Mouse (Mus musculus) heart, postnatal 0 days (tissue): ENCODE data around the gene Pdzd7. TPM values are rescaled to one million over a fixed set of nuclear protein-coding genes. Genes with fewer than 3 reads are reported as not detected.

Source experiments
- ATAC-seq: fragments of 200-750 bp; cut with Nextera tagmentation; 2 replicates; pipeline ENCODE4 v1.8.0; 2017; ENCODE audit warnings: low read depth, moderate number of reproducible peaks, moderate library complexity; ENCODE audit not compliant: insufficient read depth
- DNase-seq: peaks from one replicate; pipeline ENCODE4 v3.0.0-alpha.2; 2016; ENCODE audit warnings: low spot score
- H3K27ac ChIP-seq: fragments of 300-500 bp; sonication (generic); 2 replicates; pipeline ENCODE4 v1.5.1; 2014; ENCODE audit warnings: low read depth, mild to moderate bottlenecking
- H3K27me3 ChIP-seq: fragments of 300-500 bp; sonication (generic); 2 replicates; pipeline ENCODE4 v1.6.1; 2014; ENCODE audit warnings: low read length, mixed read lengths; ENCODE audit not compliant: control insufficient read depth, insufficient read depth
- H3K36me3 ChIP-seq: fragments of 300-500 bp; sonication (generic); replicated peaks from 2 replicates; pipeline ENCODE4 v1.6.1; 2014; ENCODE audit warnings: low read length, mixed read lengths; ENCODE audit not compliant: control insufficient read depth, insufficient read depth
- H3K4me1 ChIP-seq: fragments of 300-500 bp; sonication (generic); 2 replicates; pipeline ENCODE4 v1.6.1; 2014; ENCODE audit warnings: antibody characterized with exemption; ENCODE audit not compliant: control insufficient read depth, insufficient read depth
- H3K4me2 ChIP-seq: fragments of 300-500 bp; sonication (generic); 2 replicates; pipeline ENCODE4 v1.6.1; 2014; ENCODE audit warnings: low read depth, mild to moderate bottlenecking, low read length, moderate library complexity
- H3K4me3 ChIP-seq: fragments of 300-500 bp; sonication (generic); 2 replicates; pipeline ENCODE4 v1.5.1; 2014; ENCODE audit warnings: low read depth, low read length
- H3K9ac ChIP-seq: fragments of 300-500 bp; sonication (generic); replicated peaks from 2 replicates; pipeline ENCODE4 v1.6.1; 2014; ENCODE audit warnings: low read depth, low read length, mixed read lengths
- H3K9me3 ChIP-seq: fragments of 300-500 bp; sonication (generic); replicated peaks from 2 replicates; pipeline ENCODE4 v1.6.1; 2016; ENCODE audit warnings: low read length; ENCODE audit not compliant: control insufficient read depth
- CTCF ChIP-seq: IDR thresholded peaks from 2 replicates; pipeline ENCODE4 v1.5.1; 2016; ENCODE audit warnings: antibody characterized with exemption, control low read depth, low read depth
- EP300 ChIP-seq: IDR thresholded peaks from 2 replicates; pipeline ENCODE4 v1.6.1; 2016; ENCODE audit warnings: antibody characterized with exemption, low read depth
- WGBS: fragments of 180-500 bp; shearing (Covaris S2); extraction: QIAGEN DNeasy Blood & Tissue Kit; methylation state at CpG from one replicate; pipeline ENCODE4 v1.1.7; 2014; 5-methylcytosine and 5-hydroxymethylcytosine counted together
- polyA plus RNA-seq: library from polyadenylated mRNA; unstranded; fragments of >200 nt; fragmentation: Nextera tagmentation; extraction: Ambion mirVana; gene quantifications from 2 replicates; pipeline ENCODE4 v1.2.1, GENCODE M21; 2015
- total RNA-seq: library from RNA; depleted of rRNA; stranded (reverse); fragments of >200 nt; gene quantifications from 2 replicates; pipeline ENCODE4 v1.2.3, GENCODE M21; 2014; ENCODE audit warnings: low replicate concordance

Gene Pdzd7
- total and polyA plus RNA-seq, 2 experiments from 2014 or later: 0.10 to 0.65 TPM

DNA sequence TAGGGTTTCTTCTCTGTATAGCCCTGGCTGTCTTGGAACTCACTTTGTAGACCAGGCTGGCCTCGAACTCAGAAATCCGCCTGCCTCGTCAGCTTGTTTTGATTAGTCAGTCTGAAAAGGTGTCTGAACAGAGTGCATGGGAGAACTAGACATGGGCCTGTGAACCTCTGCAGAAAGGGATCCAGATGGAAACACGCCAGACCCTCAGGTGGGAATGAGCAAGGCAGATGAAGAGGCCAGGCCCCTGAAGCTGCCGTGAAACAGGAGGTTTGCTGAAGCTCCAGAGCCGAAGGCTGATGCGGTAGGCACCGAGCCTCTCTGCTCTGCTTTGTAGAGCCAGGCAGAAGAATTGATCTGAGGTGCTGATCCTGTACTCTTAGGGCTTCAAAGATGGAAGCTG, 33.3 kb downstream of the Pdzd7 start:
- Histone ChIP-seq H3K27me3 (no peaks in the 10 kb centered on the region), H3K27ac (no peak overlapping the region), H3K4me2 (no peak overlapping the region), H3K9me3 (no peaks in the 10 kb centered on the region), H3K4me1 (peaks cover 18% of the 10 kb centered on the region), H3K4me3 (no peak overlapping the region), H3K36me3 (peaks cover 29% of the 10 kb centered on the region), H3K9ac (no peak overlapping the region)
- no peak for ATAC-seq
- WGBS: 86% methylated on average over 8 of the region's 8 CpGs
- no peak for TF ChIP-seq CTCF
- TF ChIP-seq EP300: no peak
- DNase-seq: no peak

DNA sequence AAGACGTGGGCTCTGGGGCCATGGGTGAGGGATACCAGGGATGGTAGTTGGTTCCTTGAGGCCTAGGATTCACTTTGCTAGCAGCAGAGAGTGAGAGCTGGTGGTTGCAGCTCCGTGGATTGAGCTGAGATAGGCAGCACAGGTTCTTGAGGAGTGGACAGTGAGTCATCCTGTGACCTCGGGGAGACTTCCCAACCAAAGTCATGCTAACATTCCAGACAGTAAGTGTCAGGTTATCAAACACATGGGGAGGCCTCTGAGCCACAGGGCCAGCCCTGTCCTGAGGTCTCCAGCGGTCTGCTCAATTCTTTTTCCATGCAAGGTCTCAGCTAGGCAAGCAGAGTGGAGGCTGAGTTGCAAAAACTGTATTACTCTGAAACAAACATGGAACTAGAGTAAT, 34.9 kb downstream of the Pdzd7 start:
- no peak overlapping the region for H3K4me2 ChIP-seq
- peaks cover 21% of the 10 kb centered on the region for H3K4me1 ChIP-seq
- no peak overlapping the region for H3K27ac ChIP-seq
- WGBS: 74% methylated on average over 4 of the region's 4 CpGs
- DNase-seq (no peak), ATAC-seq (no peak)
- H3K36me3 ChIP-seq: peaks cover 29% of the 10 kb centered on the region
- no peak overlapping the region for H3K4me3 ChIP-seq
- H3K9me3 ChIP-seq: no peaks in the 10 kb centered on the region
- H3K9ac ChIP-seq: no peak overlapping the region
- TF ChIP-seq EP300: no peak
- no peak for TF ChIP-seq CTCF
- no peaks in the 10 kb centered on the region for H3K27me3 ChIP-seq

DNA sequence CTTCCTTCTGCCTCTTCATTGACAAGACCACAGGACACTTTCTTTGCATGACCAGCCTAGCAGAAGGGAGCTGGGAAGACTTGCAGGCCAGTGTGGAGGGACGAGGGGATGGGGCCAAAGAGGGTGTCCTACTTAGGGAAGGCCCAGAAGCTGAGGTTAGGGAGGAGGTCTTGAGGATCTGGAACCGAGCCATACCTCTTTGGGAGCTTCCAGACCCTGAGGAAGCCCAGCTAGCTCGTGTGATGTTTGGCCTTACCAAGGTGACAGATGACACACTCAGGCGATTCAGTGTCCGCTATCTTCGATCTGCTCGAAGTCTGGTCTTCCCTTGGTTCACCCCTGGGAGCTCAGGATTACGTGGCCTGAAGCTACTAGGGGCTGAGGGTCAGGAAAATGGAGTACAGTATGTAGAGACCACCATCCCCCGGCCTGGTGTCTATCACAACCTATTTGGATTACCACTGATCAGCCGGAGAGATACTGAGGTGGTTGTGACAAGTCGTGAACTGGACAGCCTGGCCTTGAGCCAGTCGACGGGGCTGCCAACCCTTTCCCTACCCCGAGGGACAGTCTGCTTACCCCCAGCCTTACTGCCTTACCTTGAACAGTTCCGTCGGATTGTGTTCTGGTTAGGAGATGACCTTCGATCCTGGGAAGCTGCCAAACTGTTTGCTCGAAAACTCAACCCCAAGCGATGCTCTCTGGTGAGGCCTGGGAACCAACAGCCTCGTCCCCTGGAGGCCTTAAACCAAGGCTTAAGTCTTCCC, 37.9 kb downstream of the Pdzd7 start:
- H3K36me3 ChIP-seq: peaks cover 44% of the 10 kb centered on the region
- ATAC-seq: no peak
- no peak for DNase-seq
- peak overlapping the region; percentile 86 for H3K27ac ChIP-seq
- TF ChIP-seq EP300 (no peak), CTCF (no peak)
- H3K27me3 ChIP-seq: no peaks in the 10 kb centered on the region
- peak overlapping the region; percentile 75; the same call in 1 of the 2 replicates for H3K9ac ChIP-seq
- peak overlapping the region; percentile 94 for H3K4me2 ChIP-seq
- peak overlapping the region; percentile 90 for H3K4me3 ChIP-seq
- H3K9me3 ChIP-seq: no peaks in the 10 kb centered on the region
- 59% methylated on average over 20 of the region's 20 CpGs for WGBS
- H3K4me1 ChIP-seq: peaks cover 20% of the 10 kb centered on the region

DNA sequence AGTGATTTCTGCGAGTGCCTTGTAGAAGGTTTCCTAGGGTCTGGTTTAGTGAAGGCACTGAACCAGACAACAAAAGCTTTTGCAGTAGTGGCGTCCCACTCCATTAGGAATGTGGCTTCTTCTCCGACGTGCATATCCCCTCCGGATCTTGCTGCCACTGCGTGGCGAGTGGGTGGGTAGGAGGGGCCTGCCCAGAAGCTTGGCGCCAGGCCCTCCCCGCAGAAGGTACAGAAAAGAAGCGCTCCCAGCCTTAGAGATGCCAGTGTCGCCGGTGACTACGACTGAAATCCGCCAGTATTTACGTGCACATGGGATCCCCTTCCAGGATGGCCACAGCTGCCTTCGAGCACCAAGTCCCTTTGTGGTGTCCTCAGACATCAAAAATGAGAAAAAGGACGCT, 38.5 kb downstream of the Pdzd7 start:
- no peak for TF ChIP-seq CTCF
- no peak for TF ChIP-seq EP300
- WGBS: 34% methylated on average over 17 of the region's 17 CpGs
- Histone ChIP-seq H3K4me2 (peak overlapping the region; percentile 94), H3K4me1 (peaks cover 20% of the 10 kb centered on the region), H3K9ac (peak overlapping the region; percentile 75), H3K27ac (peak overlapping the region; percentile 86), H3K27me3 (no peaks in the 10 kb centered on the region), H3K4me3 (peak overlapping the region; percentile 90), H3K9me3 (no peaks in the 10 kb centered on the region), H3K36me3 (peaks cover 39% of the 10 kb centered on the region)
- DNase-seq (no peak), ATAC-seq (no peak)

DNA sequence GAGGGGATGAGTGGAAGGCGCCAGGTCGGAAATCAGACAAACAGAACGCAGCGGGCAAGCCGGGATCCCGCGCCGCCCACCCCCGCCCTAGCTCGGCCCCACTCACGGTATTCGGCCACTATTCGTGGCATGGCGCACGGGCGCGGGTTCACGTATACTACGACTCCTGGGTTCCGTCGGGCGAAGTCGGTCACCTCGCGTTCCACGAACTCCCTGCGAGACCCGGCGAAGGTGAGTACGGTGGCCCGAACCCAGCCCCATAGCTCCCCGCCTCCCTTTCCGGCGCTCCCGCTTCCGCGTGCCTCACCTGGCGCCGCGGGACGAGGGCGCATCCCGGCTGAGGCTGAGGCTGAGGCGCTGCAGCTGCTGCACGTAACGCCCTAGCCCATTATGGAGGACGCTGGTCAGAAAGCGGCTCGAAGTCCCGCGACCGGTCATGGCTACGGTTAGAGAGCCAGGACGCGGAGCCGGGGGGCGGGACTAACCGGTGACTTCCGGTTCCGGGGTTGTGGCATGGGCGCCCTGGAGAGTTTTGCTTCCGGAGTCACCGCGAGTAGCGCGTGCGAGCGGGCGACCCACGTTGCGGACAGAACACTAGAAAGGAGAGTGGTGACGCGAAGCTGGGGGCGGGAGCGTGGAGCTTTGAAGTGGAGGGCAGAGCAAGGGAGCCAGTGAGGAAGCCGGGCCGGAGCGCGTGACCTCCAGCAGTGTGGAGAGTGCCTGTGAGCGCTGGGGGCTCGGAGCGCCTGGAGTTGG, 39.4 kb downstream of the Pdzd7 start, which contains the start of gene Mrpl43:
Gene Mrpl43 (minus strand): TSS at position 486 of the 756 bp plus-strand sequence.
- ATAC-seq (peak; percentile 92), DNase-seq (peak; percentile 95)
- WGBS: 1% methylated on average over 82 of the region's 82 CpGs
- peak within 1 kb of the TSS; percentile 90 for H3K4me3 ChIP-seq
- no peaks in the 10 kb centered on the region for H3K27me3 ChIP-seq
- peak within 1 kb of the TSS; percentile 86 for H3K27ac ChIP-seq
- peaks cover 20% of the 10 kb centered on the region for H3K4me1 ChIP-seq
- TF ChIP-seq EP300: peak; percentile 79
- no peak for TF ChIP-seq CTCF
- H3K9ac ChIP-seq: peak within 1 kb of the TSS; percentile 75
- peaks cover 31% of the 10 kb centered on the region for H3K36me3 ChIP-seq
- H3K9me3 ChIP-seq: no peaks in the 10 kb centered on the region
- H3K4me2 ChIP-seq: peak within 1 kb of the TSS; percentile 94
